Mouse (Mus musculus) adrenal gland, adult 18-20 months (tissue): ENCODE measurements around the gene Nhp2. TPM values are rescaled to one million over a fixed set of nuclear protein-coding genes. Genes with fewer than 3 reads are reported as not detected.
"Not testable (repeated sequence)": the region's sequence is repeated elsewhere in the genome, so short reads cannot be mapped to it uniquely, and the experiment has no call there.

Experiments used
- DNase-seq, 2 experiments: peaks; one replicate each; pipeline ENCODE4 v3.0.0; 2021 to 2022; ENCODE audit warnings: low spot score in 2 of 2
- total RNA-seq, 2 experiments: library from RNA; stranded (reverse); gene quantifications; 1 replicate in 1 of 2; 2 replicates in 1 of 2; pipeline ENCODE4 v1.2.3; 2021

The Nhp2 gene
- total RNA-seq, 2 experiments from 2014 or later: 53.3 to 68.6 TPM

- DNase-seq: no peak
These were observed 34.2 kb downstream of the Nhp2 start for GRCm38 (mm10) chr11:51653736-51654135.

DNA sequence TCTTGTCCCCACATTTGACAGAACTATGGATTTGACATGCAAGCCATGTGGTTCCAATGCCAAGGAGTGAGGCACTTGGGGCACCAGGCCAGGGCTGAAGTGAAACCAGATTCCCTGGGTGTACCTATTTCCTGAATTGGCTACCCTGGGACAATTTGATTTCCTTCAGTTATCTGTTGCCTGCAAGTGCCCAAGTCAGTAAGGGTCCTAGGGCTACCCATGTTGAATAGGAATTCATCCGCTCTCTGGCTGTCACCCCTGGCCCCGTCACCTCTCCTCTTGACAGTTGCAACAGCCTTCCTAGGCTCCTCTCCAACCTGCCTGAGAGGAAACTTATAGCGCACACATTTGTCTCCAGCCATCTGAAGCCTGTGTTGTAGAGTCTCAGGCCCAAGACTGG is 35.4 kb downstream of the Nhp2 start:
- no peak for DNase-seq

GRCm38 (mm10) chr11:51656798-51657521 is 37.4 kb downstream of the Nhp2 start:
- DNase-seq: no peak

- DNase-seq: no peak
These were observed 38.8 kb downstream of the Nhp2 start for GRCm38 (mm10) chr11:51658291-51658690.

- DNase-seq: no peak
These were observed 39.2 kb downstream of the Nhp2 start for GRCm38 (mm10) chr11:51658705-51659104.

DNA sequence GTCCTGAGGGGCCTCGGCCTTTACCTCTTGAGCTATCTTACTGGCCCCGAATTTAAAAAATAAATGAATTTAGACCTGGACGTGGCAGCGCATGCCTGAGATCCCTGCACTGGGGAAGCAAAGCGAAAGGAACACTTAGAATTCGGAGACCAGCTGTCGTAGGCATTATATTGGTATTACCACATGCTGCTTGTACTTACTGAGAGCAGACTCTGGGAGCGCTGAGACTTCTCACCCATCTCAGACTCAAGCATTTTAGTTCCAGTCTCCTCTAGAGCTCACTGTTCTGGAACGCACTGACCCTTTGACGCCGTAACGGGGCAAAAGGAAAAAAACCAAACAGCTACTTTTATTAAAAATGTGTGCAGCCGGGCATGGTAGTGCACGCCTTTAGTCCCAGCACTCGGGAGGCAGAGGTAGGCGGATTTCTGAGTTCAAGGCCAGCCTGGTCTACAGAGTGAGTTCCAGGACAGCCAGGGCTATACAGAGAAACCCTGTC is 42.4 kb downstream of the Nhp2 start:
- no peak for DNase-seq

GRCm38 (mm10) chr11:51662632-51663031 is 43.1 kb downstream of the Nhp2 start:
- DNase-seq: no peak

- DNase-seq: not testable (repeated sequence)
These were observed 45.2 kb downstream of the Nhp2 start for GRCm38 (mm10) chr11:51664747-51665146.

- DNase-seq: no peak
These were observed 51.3 kb downstream of the Nhp2 start for GRCm38 (mm10) chr11:51670846-51671245.

GRCm38 (mm10) chr11:51671376-51671775 is 51.8 kb downstream of the Nhp2 start:
- DNase-seq: no peak

DNA sequence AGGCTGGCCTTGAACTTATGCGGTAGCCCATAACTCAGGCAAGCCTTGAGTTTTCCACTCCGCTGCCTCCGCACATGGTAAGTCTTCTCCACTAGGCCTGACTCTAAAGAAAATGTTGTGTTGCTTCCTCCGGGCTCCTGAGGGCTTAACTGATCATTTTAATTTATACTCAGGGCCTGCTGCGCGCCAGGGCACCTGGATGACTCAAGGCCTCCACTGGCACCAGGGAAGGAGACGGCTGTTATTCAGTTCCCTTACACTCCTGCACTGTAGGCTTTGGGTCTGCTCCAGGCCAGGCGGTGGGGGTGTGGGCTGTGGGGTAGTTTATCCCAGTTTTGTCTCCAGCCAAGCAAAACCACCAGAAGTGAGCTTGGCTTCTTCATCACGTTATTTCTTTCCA is 53.8 kb downstream of the Nhp2 start:
- DNase-seq: peak in 1 of 2 experiments; percentile 13

Other genes starting within 250 kb of the Nhp2 start
- gene Phykpl, start 35.0 kb upstream of the Nhp2 start, total RNA-seq: 10 to 100 TPM; 20.9 to 24.6 TPM
- 100 to 1,000 TPM; 254 to 336 TPM for gene Hnrnpab, start 12.9 kb upstream of the Nhp2 start, total RNA-seq
- gene Rmnd5b, start 16.2 kb downstream of the Nhp2 start, total RNA-seq: 10 to 100 TPM; 30.0 to 47.2 TPM
- 1 to 10 TPM; 6.3 to 7.7 TPM for gene N4bp3, start 31.1 kb downstream of the Nhp2 start, total RNA-seq
- 1 to 10 TPM; 1.3 TPM for gene D930048N14Rik, start 31.2 kb downstream of the Nhp2 start, total RNA-seq
- gene 0610009B22Rik, start 69.1 kb downstream of the Nhp2 start, total RNA-seq: 10 to 100 TPM; 45.2 to 57.2 TPM
- 10 to 100 TPM; 33.2 to 47.2 TPM for gene Sec24a, start 143.9 kb downstream of the Nhp2 start, total RNA-seq
- 100 to 1,000 TPM; 109 to 110 TPM for gene Sar1b, start 144.0 kb downstream of the Nhp2 start, total RNA-seq
- 10 to 100 TPM; 19.2 to 19.7 TPM for gene Jade2, start 237.9 kb downstream of the Nhp2 start, total RNA-seq